Mouse (Mus musculus) lung, adult 2 months (tissue): Measurements from ENCODE around the gene Slfn9.
"Not testable (repeated sequence)": the region's sequence is repeated elsewhere in the genome, so short reads cannot be mapped to it uniquely, and the experiment has no call there.

Source experiments
- CTCF ChIP-seq: fragments of 200-500 bp; IDR thresholded peaks from 2 replicates; pipeline ENCODE4 v1.5.1; 2011; ENCODE audit warnings: mild to moderate bottlenecking, low read length, control low read depth; ENCODE audit not compliant: insufficient read depth
- POLR2A ChIP-seq: fragments of 200-500 bp; IDR thresholded peaks from 2 replicates; pipeline ENCODE4 v1.6.1; 2011; ENCODE audit warnings: low read depth, mild to moderate bottlenecking, control low read depth, low read length, borderline replicate concordance; ENCODE audit errors: extremely low read depth

DNA sequence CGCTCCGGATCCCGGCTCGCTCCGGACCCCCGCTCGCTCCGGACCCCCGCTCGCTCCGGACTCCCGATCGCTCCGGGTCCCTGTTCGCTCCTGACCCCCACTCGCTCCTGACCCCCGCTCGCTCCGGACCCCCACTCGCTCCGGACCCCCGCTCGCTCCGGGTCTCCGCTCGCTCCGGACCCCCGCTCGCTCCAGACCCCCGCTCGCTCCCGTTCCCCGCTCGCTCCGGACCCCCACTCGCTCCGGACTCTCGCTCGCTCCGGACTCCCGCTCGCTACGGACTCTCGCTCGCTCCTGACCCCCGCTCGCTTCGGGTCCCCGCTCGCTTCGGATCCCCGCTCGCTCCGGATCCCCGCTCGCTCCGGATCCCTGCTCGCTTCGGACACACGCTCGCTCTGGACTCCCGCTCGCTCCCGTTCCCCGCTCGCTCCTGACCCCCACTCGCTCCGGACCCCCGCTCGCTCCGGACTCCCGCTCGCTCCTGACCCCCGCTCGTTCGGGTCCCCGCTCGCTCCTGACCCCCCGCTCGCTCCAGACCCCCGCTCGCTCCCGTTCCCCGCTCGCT is 61.2 kb downstream of the Slfn9 start:
- TF ChIP-seq CTCF, POLR2A: not testable (repeated sequence)
